Mouse (Mus musculus): Measurements from ENCODE around the gene Dpp9.

DNA sequence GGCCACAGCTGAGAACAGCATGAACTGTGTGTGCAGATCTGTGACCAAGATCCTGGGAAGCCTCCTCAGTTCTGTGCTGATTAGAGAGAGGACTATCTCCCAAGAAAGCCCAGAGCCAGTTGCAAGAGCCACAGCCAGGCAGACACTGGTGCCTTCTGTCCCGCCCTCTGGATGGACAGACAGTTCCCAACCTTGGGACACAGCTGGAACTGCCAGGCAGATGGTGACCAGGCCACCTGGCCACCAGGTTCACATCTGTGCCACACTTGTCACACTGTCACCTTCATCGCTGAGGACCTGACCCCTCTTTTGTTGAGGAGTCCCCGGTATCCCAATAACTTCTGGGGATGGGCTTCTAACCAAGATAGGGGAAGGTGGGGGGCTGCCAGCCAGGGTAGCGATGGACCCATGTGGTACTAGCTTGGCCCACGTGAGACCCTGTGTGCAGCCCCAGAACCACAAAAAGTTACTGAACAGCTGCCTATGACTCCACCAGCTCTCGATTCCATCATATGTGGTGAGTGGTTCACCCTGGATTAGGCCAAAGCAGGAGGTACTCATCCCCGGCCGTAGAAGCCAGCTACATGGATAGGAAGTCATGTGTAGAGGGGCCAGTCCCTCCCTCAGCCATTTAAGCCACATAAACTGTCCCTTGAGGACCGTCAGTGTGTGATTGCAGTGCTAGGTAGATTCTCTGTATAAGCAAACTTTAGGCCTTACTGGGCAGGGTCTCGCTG, 40.8 kb upstream of the Dpp9 start:
- TF ChIP-seq FLI1 (IDR thresholded peaks at IDR 0.05; ENCODE audit: low read length), result no peak
- TF ChIP-seq GATA1 (IDR thresholded peaks at IDR 0.05; ENCODE audit: borderline replicate concordance, low read length), result no peak

Measured in megakaryocyte, embryonic 14.5 days (primary cell).